Mouse (Mus musculus): ENCODE measurements around the gene Dcps.
"Not testable (repeated sequence)": the region's sequence is repeated elsewhere in the genome, so short reads cannot be mapped to it uniquely, and the experiment has no call there.

The Dcps gene

DNA sequence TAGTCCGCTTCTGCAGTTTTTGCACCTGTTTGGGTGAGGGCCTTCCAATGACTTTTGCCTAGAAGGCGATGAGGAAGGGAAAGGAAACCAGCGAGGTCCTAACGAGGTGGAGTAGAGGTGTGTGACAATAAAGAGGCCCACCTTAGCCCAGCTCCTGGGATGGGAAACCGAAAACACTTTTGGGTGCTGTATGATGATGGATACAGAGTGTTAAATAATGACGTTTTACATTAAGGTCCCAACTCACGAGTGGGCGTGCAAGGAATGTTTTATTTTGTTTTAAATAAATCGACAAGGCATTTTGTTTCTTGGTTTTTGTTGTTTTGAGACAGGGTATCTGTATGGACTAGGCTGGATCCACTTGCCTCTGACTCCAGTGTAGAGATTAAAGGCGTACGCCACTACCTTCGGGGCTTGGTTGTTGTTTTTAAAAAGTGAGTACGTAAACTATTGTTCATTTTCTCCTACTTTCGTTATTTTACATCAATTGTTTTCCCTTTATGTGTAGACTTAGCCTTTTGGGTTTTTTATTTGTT is 331 bp upstream of the Dcps start:
- no peak for DNase-seq (ENCODE audit: low read depth, low spot score)

DNA sequence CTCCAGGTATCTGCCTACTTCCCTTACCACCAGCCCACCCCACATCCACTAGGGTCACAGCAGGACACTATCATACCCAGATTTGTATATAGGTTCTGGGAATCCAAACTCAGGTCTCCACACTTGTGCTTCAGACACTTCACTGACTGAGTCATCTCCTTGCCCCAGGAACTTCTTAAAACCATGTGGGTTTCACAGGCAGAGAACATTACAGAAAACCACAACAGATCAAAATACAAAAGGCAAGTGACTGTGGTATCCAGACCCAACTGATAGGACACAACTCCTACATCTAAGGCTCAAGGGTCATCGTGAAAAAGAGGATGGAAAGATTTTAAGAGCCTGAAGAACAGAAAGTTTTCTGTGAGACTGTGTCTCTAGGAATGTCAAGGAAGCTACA is 2.5 kb downstream of the Dcps start:
- no peak for DNase-seq (ENCODE audit: low read depth, low spot score)

DNA sequence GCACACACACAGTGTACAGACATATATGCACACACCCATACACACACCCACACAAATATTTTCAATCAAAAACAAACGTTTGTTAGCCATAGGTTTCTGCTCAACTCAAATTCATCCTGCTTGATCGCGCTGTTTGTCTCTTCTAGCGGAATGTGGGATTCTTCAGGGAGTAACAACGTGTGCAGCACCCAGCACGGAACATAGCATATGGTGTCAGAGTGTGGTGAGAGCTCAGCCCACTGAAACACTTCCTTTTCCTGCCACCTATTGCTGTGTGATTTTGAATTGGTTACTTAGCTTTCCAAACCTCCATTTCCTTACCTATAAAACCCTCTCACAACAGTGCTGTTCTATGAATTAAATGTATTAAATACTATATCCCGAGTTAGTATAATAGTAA is 5.8 kb downstream of the Dcps start:
- DNase-seq (ENCODE audit: low read depth, low spot score): no peak

DNA sequence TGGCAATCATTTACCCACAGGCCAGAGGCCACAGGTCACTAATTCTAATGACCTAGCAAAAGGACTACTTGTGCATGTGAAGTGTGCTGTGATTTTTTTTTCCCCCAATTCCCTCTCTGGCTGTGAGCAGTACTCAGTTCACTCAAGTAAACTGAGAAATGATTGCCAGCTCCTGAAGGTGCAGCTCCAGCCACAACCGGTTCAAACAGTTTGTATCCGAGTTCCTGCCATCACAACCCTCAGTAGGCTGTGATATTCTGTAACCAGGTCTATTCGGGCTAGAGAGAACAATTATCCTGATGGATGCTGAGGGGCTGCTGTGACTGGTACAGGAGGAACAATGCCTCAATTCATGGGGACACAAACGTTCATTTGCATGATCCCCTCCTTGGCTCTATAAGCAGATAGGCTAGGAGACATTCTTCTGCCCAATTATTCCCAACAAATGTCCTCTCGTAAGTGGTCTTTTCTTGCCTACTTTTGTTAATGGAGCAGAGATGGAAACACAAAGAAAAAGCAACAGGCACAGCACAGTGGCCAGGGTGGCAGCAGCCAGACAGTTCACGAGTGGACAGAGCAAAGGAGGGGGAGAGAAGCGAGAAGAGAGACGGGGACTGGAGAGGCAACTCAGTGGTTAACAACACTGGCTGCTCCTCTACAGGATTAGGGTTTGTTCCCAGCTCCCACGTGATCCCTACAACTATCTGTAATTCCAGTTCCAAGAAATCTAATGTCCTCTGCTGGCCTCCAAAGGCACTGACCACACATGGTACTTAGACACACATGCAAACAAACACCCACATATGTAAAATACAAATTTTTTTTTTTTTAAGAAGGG is 8.8 kb downstream of the Dcps start:
- peak; percentile 6 for DNase-seq (ENCODE audit: low read depth, low spot score)

DNA sequence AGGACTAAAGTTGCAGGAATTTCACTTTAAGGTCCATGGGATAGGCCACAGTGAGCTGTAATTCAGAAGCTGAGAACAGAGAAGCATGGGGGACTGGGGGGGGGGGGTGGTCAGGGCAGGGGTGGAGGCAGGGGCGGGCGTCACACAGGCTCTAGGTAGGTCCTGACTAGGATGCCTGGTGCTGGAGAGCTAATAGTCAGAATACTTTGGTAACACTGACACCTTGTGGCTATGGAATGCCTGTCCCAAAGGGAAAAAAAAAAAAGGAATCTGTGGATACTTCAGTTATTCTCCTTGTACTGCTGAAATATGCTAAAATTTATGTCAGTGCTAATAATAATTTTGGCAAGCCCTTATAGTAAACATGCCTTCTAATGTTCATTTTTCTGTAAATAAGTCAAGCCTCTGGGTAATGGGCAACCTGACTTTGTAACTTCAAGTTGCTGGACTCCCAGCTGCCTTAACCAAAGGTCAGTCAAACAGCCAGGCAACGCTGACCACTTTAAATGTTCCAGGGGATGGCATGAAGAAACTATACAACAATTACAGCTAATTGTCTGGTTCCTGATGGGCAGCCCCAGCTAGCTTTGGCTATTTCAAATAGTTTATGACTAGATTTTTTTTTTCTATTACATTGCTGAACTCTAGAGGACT is 9.6 kb downstream of the Dcps start:
- peak; percentile 59 for DNase-seq (ENCODE audit: low read depth, low spot score)

DNA sequence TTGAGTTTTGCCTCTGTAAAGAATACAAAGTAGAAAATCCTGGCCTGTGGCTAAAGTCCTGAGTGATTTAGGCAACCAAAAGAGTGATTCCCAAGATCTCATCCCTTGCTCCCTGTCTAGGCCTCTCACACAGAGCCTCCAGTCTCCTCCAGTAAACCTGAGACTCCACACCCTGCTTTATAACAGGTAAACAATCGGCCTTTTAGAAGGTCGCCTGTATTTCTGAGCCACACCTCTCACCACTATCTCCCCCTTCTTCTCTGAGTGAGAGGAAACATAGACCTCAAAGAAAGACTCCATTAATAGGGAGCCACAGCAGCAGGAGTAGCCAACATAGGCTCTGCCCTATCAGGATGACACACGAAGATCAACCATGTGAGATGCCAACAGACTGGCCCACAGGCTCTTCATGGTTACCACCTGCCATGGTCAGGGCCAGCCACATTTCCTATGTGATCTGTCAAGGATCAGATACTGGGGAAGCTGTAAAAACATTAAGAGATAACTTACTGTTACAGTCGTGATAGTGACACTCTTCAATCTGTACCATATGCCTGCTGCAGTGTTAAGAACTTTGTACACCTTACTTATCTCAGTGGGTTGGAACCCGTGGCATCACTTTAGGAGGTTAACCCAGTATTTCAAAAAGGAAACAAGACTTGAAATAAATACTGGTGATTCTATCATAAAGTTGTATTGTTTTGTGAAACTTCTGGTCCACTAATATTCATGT is 11.6 kb downstream of the Dcps start:
- DNase-seq (ENCODE audit: low read depth, low spot score): no peak

DNA sequence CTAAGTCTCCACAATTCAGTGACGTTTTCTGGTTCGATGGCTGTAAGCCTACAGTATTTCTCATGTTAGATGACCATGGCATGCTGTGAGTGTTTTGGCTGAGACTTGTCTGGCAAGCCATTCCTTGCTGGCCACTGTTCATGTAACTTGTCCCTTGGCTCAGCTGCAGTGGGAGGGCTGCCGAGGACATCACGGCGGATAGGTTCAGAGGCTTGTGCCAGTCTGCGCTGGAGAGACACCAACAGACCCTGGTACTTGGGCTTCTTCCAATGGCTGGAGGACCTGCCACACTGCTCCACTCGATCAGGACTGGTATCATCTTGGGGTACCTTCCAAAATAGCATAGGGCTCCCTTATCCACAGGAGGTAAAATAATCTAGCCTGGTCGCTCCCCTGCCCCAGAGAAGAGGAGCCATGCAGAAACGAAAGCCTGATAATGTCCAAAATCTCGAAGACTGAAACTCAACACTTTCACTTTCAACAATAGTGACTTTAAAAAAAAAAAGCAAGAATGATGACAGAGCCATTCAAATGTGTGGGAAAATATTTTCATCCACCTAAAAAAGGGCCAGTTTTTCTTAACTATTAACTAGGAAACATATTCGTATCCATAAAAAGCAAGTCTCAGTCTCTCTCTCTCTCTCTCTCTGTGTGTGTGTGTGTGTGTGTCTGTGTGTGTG is 12.7 kb downstream of the Dcps start:
- DNase-seq (ENCODE audit: low read depth, low spot score): no peak

DNA sequence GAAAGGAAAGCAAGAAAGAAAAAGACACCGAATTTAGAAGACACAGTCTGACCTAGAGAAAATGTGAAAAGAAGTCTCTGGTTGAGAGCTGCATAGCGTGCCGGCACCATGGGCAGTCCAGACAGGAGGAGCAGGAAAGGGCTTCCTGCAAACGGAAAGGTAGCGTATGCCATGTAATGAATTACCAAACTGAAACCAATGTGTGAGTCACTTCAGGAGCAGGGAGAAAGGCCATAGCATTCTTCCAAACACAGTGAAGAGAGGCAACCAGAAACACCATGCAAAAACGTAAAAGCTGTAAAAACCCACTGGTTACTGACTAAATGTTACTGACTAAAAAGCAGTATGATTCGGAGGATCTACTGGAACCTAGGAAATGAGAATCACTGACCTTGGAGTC is 14.1 kb downstream of the Dcps start:
- DNase-seq (ENCODE audit: low read depth, low spot score): no peak

DNA sequence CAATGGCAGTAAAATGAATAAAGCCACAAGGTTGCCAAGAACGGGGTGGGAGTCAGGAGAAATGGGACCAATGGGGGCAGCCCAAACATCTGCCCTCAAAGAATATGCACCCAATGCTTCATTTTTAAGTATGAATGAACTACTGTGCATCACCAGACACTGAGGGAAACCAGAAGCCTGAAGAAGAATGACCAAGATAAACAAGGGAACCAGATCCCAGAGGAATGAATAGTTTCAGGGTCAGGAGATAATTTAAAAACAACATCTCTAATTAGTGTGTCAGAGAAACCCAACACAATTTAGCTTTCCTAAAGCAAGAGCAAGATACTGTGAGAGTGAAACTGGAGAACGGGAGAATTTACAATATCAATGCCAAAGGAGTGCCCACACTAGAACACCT is 15.2 kb downstream of the Dcps start:
- no peak for DNase-seq (ENCODE audit: low read depth, low spot score)

DNA sequence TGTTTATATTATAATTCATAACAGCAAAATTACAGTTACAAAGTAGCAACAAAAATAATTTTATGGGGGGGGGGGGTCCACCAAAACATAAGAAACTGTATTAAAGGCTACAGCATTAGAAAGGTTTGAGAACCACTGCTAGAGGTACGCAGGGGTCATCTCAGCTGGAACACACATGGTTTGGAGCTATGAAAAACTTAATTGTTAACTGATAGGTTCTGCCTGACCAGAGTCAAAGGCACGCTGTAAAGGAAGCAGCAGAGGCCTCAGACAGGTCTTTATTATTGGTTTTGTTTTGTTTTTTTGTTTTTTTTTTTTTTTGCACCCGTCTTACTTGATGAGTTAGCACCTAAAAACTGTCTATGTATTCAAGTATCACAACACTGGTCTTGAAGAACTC is 17.4 kb downstream of the Dcps start:
- DNase-seq (ENCODE audit: low read depth, low spot score): no peak

DNA sequence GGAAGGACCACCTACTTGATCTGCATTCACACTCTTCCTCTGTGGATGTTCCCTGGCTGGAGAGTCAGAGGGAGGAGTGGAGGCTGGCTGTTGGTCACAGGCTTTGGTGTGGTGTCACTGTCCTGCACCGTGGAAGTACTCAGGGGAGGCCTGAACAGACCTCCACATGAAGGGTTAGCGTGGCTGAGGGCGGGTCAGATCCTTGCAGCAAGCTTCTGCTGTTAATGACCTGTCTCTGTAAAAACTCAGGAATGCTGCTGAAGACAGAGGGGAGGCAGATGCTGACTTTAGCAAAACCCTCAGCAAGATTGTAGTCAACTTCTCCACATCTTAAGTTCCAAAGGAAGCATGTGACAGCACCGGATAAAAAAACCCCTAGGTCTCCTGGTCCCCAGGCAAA is 19.0 kb downstream of the Dcps start:
- no peak for DNase-seq (ENCODE audit: low read depth, low spot score)

DNA sequence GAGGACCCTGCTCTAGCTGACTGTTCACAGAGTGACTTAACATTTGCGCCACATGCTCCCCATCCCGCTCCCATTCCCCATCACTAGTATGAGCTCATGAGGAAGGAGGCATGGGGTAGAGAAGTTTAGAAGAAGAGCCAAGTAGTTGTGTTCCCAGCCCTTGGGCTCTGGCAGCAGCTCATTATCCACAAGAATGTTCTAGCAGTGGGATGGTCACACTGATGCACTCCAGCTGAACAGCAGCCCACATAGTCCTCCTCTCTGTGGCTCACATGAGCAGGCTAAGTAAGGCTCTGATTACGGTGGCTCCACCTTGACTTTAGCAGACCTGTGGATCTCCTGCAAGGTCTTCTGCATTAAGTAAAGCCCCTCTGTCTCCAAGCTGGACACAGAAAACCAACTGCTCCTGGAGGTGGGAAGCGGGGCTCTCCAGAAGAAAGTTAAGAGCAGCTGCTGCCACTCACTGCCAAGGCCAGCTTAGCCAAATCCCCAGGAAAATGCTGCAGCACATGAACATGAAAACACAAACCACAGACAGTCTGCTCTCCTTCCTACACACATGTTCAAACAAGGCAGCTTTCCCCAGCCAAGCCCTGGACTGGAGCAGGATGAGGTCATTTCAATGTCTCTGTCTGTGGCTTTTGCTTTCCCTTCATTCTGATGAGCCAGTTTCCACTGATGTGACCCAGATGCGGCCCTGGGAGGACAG is 19.7 kb downstream of the Dcps start:
- no peak for DNase-seq (ENCODE audit: low read depth, low spot score)

DNA sequence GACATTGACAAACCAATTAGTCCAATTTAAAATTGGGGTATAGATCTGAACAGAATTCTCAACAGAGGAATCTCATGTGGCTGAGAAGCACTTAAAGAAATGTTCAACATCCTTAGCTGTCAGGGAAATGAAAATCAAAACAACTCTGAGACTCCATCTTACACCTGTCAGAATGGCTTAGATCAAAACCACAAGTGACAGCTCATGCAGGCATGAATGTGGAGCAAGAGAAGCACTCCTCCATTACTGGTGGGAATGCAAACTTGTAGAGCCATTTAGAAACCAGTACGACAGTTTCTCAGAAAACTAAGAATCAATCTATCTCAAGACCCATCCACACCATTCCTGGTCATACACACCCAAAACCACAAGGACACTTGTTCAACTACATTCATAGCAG is 22.9 kb downstream of the Dcps start:
- DNase-seq (ENCODE audit: low read depth, low spot score): no peak

DNA sequence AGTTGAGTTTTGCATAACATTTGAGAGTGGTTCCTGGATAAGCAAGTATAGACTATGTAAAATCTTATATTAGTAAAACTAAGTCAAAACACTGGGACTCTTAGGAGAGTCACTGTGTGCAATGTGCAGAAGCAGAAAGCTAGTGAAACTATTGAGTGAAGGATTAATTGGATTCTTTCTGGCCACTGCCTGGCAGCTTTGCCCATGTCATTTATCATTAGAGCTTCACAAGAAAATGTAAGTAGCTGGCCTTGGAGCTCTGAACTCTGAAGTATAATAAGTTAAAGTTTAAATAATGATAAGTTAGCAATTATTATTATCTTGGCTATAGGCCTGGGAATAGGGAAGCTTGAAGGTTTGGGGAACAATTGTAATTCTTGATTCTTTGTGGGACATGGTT is 27.0 kb downstream of the Dcps start:
- not testable (repeated sequence) for DNase-seq (ENCODE audit: low read depth, low spot score)

DNA sequence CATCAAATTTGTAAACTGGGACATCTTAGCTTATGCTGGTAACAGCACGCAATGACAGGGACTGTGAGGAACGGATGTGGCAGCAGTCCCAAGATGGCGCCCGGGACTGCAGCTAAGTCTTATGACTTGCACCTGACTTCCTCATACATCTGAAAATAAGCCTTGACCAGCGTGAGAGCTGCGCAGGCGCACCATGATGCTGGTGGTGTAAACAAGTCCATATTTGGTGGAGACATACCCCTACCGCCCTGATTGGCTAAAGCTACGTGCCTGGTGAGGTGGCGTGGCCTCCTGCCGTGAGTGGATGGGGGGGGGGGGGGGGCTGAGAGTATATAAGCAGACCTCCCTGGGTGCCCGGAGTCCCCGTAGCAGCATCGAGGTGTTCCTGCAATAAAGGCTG is 28.6 kb downstream of the Dcps start:
- DNase-seq (ENCODE audit: low read depth, low spot score): not testable (repeated sequence)

DNA sequence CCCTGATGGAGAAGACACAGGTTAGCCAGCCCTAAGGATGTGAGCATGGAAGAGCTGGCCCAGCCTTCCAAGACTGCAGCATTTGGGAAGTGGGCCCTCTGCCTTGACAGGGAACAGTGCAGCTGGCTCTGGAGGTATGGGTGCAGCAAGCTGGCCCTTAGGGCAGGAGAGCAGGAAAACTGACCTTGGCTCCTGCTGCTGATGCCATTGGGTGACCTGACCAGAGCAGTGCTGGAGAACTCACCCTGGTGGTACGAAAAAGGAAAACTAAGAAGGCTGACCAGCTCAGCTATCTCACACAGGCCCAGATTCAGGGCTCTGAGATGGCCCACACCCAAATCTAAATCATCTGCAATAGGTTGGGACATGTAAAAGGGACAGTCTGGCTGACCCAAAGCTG is 30.0 kb downstream of the Dcps start:
- no peak for DNase-seq (ENCODE audit: low read depth, low spot score)

DNA sequence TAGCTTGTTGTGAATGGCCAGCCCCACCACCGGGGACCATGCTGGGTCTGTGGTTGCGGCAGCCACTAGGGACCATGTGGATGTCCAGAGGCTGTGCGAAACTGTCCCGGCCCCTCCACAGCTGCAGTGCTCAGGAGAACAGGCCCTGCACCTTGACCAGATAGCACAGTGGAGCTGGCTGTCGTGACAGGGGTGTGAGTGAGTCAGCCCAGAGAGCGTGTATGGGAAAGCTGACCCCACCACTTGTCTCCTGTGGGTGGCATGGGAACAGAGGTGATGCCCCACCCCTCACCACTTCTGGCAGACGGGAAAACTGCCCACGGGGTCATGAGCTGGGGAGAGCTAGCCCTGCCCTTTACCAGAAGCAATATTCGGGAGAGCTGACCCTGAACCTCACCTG is 30.7 kb downstream of the Dcps start:
- no peak for DNase-seq (ENCODE audit: low read depth, low spot score)

DNA sequence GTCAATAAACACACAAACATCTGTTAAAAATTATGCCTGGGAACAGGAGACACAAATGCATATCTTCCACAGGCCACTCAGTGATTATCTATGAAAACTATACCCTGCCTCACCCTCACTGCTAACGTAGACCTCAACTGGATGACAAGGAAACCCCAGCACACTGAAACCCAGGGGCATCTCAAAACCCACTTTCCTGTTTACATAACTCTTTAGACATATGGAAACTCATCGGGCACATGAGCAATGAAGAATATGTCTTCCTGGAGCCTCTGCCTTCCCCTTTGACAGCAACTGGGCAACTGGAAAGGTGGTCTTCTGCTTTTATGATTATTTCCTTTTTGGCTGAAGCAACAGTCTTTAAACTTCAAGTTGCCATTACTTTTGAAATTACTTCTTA is 33.6 kb downstream of the Dcps start:
- no peak for DNase-seq (ENCODE audit: low read depth, low spot score)

DNA sequence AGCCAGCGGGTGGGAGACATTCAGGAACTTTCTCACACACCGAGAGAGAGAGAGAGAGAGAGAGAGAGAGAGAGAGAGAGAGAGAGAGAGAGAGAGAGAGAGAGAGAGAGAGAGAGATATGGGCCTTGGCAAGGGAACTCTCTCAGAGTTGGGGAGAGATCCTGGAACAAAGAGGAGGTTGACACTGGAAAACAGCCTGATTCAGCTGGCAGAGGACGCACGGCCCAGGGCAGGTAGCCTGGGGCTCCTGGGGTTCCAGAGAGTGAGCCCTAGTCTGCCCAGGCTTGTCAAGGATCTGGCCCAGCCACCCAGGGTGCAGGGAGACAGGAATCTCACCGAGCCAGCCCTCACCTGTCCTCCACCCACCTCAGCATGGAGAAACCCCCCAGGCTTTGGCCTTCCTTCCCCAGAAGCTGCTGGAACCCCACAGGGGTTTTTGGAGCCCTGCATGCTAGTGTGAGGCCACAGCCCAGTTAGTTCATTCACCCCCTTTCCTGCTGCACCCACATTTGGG is 36.6 kb downstream of the Dcps start:
- DNase-seq (ENCODE audit: low read depth, low spot score): no peak

DNA sequence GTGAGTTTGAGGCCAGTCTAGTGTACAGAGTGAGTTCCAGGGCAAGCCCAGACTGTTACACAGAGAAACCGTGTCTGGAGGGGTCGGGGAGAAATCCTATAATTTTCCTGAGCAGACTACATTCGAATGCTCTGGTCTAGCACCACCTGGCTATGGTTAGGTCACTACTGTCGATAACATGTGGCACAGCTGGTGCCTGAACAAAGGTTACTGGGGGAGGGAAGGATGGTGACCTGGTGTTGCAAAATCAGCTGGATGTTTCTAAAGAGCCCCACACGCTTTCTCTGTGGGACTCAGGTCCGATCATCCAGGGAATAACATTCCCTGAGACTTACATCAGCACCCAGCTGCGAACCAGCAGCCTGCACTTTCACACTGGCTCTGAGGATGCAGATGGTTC is 37.8 kb downstream of the Dcps start:
- no peak for DNase-seq (ENCODE audit: low read depth, low spot score)

DNA sequence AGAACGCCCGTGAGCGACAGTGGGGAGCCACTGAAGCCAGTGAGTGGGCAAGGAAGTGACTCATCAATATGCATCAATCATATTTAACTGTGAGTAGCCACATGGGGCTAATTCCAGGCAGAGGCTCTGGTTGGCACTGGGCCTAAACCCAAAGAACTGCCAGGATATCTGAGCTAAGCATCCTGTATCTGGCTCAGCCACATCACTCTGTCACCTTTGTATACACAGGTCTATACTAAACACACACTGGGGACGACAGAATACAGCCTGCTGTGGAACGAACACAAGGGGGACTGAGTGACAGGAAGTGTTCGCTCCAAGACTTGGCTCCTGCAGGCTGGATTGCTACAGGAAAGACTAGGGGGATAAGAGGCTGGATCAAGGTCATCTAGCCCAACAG is 40.3 kb downstream of the Dcps start:
- no peak for DNase-seq (ENCODE audit: low read depth, low spot score)
